Mouse (Mus musculus): ENCODE measurements around the gene Usf3. TPM values are rescaled to one million over a fixed set of nuclear protein-coding genes. Genes with fewer than 3 reads are reported as not detected.
A peak's percentile ranks its signal among the peaks of the same experiment; 100 is the strongest.

Usf3 gene
- total RNA-seq, 2 experiments from 2014 or later: 34.2 to 44.2 TPM

- peak; percentile 85 to 95 for DNase-seq (ENCODE audit: extremely low spot score in 1 of 2, low spot score in 1 of 2)
Measured at GRCm38 (mm10) chr16:44172297-44173154, 520 bp upstream of the Usf3 start.

GRCm38 (mm10) chr16:44173966-44174530 lies 1.0 kb downstream of the Usf3 start:
- DNase-seq (ENCODE audit: extremely low spot score in 1 of 2, low spot score in 1 of 2): no peak

DNA sequence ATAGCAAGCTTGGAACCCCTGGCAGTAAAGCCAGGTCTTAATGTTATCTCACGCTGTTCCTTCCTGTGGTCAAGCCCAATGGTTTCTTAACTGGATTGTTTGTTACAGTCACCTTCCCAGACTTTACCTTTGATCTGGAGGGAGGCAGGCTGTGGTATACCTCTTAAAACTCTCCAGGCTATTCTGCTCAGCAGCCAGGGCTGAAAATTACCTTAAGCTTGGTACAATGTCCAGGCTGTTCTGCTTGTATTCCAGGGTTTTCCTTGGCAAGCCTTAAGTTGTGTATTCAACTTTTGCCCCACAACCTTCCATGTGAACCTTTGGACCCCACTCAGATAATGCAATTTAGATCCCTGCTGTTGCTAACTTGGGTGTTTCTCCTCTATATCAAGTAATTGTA lies 2.0 kb downstream of the Usf3 start:
- DNase-seq (ENCODE audit: extremely low spot score in 1 of 2, low spot score in 1 of 2): no peak

DNA sequence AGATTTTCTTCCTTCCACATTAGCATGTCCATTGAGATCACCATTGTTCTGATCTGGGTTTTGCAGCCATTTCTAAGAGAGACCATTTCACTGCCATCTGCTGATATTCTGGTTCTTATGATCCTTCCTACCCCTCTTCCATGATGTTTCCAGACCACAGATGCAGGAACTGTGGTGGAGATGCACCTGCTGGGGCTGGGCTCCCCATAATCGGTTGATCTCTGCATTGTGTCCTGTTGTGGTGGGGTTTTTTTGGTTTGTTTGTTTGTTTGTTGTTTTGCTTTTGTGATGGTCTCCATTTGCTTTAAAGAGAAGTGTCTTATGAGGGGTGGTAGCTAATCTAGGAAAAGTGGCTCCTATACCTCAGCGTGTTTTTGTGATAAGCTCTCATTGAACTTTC lies 3.5 kb downstream of the Usf3 start:
- no peak for DNase-seq (ENCODE audit: extremely low spot score in 1 of 2, low spot score in 1 of 2)

DNA sequence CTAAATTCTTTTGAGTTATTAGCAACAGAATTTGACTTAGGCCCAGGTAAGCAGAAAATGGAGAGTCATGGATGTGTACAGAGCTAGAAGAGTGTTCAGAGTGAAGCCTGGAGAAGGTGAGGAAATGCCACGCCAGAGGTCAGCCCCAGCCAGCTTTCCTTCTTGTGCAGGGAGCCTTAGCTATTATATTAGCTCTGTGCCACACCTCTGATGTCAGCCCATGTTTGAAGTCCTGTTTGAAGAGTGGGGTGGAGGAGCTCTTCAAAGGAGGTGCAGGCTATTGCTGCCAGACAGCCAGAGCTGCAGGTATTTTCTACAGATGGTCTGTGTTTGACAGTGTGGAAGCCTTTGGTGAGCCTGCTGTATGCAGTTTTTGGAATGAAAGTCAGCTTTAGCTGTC lies 5.5 kb downstream of the Usf3 start:
- DNase-seq (ENCODE audit: extremely low spot score in 1 of 2, low spot score in 1 of 2): no peak

DNA sequence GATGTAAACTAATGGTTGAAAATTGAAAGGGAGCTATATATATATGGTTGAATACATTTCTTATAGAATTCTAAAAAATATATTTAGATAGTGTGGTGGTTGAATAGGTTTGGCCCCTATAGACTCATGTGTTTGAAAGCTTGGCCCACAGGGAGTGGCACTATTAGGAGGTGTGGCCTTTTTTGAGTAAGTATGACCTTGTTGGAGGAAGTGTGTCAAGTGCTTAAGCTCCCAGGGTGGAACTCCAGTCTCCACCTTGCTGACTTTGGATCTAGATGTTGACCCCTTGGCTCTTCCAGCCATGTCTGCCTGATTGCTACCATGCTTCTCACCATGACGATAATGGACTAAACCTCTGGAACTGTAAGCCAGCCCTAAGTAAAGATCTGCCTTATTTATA lies 9.6 kb downstream of the Usf3 start:
- no peak for DNase-seq (ENCODE audit: extremely low spot score in 1 of 2, low spot score in 1 of 2)

GRCm38 (mm10) chr16:44184769-44185168 lies 11.7 kb downstream of the Usf3 start:
- DNase-seq (ENCODE audit: extremely low spot score in 1 of 2, low spot score in 1 of 2): no peak

GRCm38 (mm10) chr16:44187172-44187571 lies 14.1 kb downstream of the Usf3 start:
- DNase-seq (ENCODE audit: extremely low spot score in 1 of 2, low spot score in 1 of 2): no peak

- DNase-seq (ENCODE audit: extremely low spot score in 1 of 2, low spot score in 1 of 2): no peak
Measured at GRCm38 (mm10) chr16:44188766-44189165, 15.7 kb downstream of the Usf3 start.

DNA sequence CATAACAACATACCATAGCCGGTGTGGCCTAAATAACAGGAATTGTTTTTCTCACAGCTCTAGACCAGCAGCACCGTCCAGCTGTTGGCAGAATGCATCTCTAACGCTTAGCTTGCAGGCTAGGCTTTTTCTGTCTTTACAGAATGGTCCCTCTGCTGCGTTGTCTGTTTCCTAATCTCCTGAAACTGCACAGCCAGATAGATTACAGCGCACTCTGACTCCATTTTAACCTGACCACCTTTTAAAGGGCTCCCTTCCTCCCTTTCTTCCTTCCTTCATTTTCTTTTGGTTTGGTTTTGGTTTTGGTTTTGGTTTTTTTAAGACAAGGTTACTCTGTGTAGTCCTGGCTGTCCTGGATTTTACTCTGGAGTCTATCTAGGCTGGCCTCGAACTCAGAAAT lies 17.0 kb downstream of the Usf3 start:
- DNase-seq (ENCODE audit: extremely low spot score in 1 of 2, low spot score in 1 of 2): no peak

- DNase-seq (ENCODE audit: extremely low spot score in 1 of 2, low spot score in 1 of 2): no peak
Measured at GRCm38 (mm10) chr16:44190968-44191367, 17.9 kb downstream of the Usf3 start.

DNA sequence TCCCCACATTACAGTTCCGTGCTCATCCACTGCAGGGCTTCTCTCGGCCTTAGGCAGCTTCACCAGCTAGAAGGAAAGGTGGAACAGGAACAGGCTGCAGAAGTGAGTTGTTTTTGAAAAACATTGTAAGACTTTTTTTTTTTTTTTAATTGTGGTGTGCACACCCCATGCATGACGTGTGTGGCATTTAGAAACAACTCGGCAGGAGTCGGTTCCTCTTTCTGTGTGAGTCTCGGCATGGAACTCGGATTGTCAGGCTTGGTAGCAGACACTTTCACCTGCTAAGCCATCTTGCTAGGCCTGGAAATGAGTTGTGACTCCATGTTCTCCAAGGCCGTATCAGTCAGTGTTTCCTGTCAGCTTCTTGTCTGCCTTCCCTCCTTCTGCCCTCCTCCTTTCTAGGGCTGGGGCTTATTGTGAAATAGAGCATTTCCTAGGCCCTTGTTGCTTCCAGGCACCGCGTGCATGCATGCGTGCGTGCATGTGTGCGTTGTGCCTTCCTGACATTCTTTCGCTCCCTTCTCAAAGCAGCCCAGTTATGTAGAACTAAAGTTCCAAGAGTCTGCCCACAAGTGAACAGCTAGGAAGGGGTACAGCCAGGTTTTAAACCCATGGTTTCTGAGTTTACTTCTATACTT lies 26.1 kb downstream of the Usf3 start:
- DNase-seq (ENCODE audit: extremely low spot score in 1 of 2, low spot score in 1 of 2): no peak

DNA sequence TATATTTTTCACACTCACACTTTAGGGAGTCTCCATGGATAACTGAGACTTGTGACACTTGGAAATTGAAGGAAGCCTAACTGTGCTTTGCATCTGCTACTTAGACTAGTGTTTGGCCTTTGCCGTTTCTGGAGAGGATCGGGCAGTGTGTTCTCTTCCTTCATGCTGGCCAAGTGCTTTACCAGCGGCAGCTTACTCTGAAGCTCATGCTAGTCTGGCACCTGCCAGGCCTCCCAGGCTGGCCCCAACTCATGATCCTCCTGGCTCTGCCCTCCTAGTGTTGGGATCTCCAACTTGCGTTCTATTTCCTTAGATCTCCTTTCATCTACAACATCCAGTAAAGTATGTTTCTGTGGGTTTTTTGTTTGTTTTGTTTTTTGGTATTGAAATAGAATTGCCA lies 27.1 kb downstream of the Usf3 start:
- DNase-seq (ENCODE audit: extremely low spot score in 1 of 2, low spot score in 1 of 2): no peak

DNA sequence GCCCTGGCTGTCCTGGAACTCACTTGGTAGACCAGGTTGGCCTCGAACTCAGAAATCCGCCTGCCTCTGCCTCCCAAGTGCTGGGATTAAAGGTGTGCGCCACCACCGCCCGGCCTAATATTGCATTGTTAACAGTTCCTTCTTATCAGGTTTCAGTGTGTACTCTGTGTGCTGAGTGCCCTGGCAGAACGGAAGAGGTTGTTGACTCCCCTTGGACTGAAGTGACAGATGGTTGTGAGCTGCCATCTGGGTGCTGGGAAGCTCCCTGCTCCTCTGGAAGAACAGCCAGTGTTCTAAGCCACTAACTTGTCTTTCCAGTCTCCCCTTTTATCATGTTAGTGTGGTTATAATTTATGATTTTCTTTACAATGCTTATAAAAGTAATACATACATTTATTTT lies 31.3 kb downstream of the Usf3 start:
- peak in 1 of 2 experiments; percentile 50 for DNase-seq (ENCODE audit: extremely low spot score in 1 of 2, low spot score in 1 of 2)

- no peak for DNase-seq (ENCODE audit: extremely low spot score in 1 of 2, low spot score in 1 of 2)
Measured at GRCm38 (mm10) chr16:44205973-44206372, 32.9 kb downstream of the Usf3 start.

DNA sequence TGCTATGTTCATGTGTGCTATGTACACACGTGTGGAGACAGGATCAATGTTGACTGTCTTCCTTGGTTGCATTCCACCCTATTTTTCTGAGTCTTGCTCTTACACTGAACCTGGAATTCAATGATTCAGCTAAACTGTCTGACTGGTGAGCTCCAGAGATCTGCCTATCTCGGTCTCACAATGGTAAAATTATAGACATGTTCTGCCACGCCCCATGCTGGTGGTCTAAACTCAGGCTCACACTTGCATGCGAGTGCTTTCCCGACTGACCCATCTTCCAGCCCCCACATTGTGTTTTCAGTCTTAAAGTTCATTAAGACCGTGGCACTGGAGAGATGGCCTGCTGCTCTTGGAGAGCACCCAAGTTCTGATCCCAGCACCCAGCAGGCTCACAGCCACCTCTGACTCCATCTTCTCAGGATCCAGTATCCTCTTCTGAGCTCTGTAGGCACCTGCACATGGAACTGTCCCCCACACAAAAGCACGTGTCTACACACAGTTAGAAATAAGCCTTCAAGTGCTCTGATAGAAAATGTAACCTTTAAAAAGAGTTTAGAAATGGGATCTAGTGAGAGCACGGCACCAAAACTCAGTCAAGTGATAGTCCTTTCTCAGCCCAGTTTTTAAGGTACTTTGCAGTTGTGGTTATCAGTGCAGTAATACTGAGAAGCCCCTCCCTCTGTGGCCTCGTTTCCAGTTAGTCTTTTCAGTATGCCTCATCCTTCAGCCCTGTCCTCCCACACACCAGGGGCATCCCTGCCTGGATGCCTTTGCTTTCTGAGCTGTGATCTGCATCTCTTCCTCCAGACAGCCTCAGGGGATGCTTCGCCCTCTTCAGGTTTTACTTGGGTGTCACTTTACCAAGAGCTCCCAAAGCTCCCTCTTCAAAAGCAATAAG lies 37.4 kb downstream of the Usf3 start:
- DNase-seq (ENCODE audit: extremely low spot score in 1 of 2, low spot score in 1 of 2): no peak

DNA sequence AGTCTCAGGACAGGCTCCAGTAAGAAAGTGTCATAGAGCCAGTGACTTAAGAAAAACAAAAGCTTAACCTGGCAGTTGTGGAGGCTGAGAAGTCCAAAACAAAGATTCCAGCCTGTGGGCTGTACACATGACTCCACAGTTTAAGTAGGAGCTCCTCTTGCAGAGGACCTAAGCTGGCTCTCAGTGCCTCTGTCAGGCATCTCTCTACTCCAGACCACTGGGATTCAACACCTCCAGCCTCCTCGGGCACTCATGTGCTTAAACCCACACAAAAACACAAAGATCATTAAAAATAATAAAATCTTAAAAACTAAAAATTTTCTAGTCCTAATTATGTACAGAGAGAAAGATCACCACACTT lies 38.0 kb downstream of the Usf3 start:
- DNase-seq (ENCODE audit: extremely low spot score in 1 of 2, low spot score in 1 of 2): no peak

DNA sequence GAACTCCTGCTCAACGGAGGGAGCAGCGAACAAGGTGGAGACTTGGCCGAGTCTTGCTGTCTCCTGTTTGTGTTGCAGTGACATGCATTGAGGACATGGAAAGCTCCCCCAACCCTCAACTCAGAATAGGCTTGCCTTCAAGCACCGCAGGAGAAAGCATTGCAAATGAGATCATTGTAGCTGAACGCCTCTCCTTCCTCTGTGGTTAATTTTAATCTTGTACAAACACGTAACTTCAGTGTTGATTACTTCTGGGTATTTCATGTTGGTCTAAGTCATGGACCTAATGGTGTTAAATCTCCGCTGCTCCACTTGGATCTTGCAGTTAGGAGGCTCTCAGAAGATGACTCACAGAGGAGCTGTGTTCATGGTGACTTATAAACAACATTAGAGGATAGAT lies 39.7 kb downstream of the Usf3 start:
- DNase-seq (ENCODE audit: extremely low spot score in 1 of 2, low spot score in 1 of 2): no peak

DNA sequence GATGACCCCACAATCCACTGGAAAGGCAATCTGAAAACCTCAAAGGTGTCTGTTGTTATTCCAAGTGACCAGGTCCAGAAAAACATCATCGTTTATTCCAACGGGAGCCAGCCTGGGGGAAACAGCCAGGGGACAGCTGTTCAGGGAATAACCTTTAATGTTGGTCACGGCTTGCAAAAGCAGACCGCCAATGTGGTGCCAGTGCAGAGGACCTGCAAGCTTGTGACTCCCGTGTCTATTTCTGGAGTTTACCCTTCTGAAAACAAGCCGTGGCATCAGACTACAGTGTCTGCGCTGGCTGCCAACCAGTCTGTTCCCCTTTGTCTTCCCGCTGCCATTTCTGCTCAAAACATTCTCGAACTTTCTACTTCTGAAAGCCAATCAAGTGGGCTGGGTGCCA lies 42.5 kb downstream of the Usf3 start:
- no peak for DNase-seq (ENCODE audit: extremely low spot score in 1 of 2, low spot score in 1 of 2)

DNA sequence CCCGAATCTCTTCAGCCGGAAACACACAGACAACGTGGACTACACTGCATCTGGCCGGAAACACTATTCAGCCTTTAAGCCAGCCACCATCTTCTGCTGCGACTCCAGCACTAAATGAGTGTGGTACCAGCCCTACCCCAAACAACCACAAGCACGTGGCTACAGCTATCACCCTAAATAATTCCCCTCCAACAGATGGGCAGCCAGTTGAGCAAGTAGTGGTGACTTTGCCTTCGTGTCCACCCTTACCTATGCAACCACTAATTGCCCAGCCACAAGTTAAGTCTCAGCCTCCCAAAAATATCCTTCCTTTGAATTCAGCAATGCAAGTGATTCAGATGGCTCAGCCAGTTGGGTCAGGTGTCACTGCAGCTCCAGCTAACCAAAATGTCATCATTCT lies 43.4 kb downstream of the Usf3 start:
- DNase-seq (ENCODE audit: extremely low spot score in 1 of 2, low spot score in 1 of 2): no peak

GRCm38 (mm10) chr16:44221463-44221862 lies 48.4 kb downstream of the Usf3 start:
- DNase-seq (ENCODE audit: extremely low spot score in 1 of 2, low spot score in 1 of 2): no peak
